Mouse (Mus musculus) spleen, postnatal 0 days (tissue): ENCODE data around the gene Mical2. TPM values are rescaled to one million over a fixed set of nuclear protein-coding genes. Genes with fewer than 3 reads are reported as not detected.

Source experiments
- polyA plus RNA-seq: library from polyadenylated mRNA; unstranded; fragments of >200 nt; fragmentation: Nextera tagmentation; extraction: Ambion mirVana; gene quantifications from 2 replicates; pipeline ENCODE4 v1.2.1, GENCODE M21; 2015

Mical2 gene
- polyA plus RNA-seq, result 0.82 and 1.2 TPM in 2 replicates

GRCm38 (mm10) chr7:112225615-112226262, at the start of gene Mical2:
TSS of gene Mical2 (plus strand) at chr7:112225856.

GRCm38 (mm10) chr7:112427357-112428157, 201.9 kb downstream of the Mical2 start, which contains the start of gene Parva:
TSS of gene Parva (plus strand) at chr7:112427505.

Other genes starting within 250 kb of the Mical2 start
- gene Usp47, start 202.4 kb upstream of the Mical2 start, polyA plus RNA-seq, result 17.7 and 18.7 TPM in 2 replicates
- 3.0 and 5.0 TPM in 2 replicates for gene Dkk3, start 66.8 kb upstream of the Mical2 start, polyA plus RNA-seq
- gene Parva, start 201.6 kb downstream of the Mical2 start, polyA plus RNA-seq, result 15.5 and 17.5 TPM in 2 replicates